Mouse (Mus musculus): ENCODE measurements around the gene Gm20807.
"Not testable (repeated sequence)": the region's sequence is repeated elsewhere in the genome, so short reads cannot be mapped to it uniquely, and the experiment has no call there.

The Gm20807 gene

DNA sequence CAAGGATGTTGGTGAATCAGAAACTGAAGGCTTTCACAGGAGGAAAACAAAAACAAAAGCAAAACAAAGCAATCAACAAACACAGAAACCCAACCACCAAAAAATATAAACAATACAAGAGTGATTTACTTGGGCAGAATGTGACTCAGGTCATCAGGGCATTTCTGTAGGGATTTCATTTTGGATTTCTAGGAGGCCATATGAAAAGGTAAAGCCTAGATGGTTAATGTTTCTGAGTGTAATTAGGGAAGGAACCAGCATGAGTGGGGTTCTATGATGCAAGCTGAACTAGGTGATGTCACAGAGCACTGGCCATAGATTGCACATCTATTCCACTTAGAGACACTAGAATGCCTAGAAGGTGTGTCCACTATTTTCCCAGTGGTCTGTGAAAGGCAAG, at the start of gene Gm20807:
Gene Gm20807 (plus strand): TSS at position 301 of the 400 bp plus-strand sequence.
- DNase-seq (ENCODE audit: low read depth), result not testable (repeated sequence)

All from naive thymus-derived CD4-positive, alpha-beta T cell, adult 2 months (primary cell).